Mouse (Mus musculus): Measurements from ENCODE around the gene Pafah1b1. TPM values are rescaled to one million over a fixed set of nuclear protein-coding genes. Genes with fewer than 3 reads are reported as not detected.

Pafah1b1 gene
- polyA plus RNA-seq, 1 experiment from 2014 or later = 44.9 TPM

Other genes with a start within 250 kb of the Pafah1b1 start
- 1.2 and 1.5 TPM in 2 replicates for gene Rap1gap2, start 113.8 kb downstream of the Pafah1b1 start, polyA plus RNA-seq (2015; fragmentation: Nextera tagmentation; extraction: Ambion mirVana)
- gene Ccdc92b, start 105.1 kb downstream of the Pafah1b1 start, polyA plus RNA-seq (2015; fragmentation: Nextera tagmentation; extraction: Ambion mirVana) = 0.33 and 0.53 TPM in 2 replicates
- gene Cluh, start 75.2 kb downstream of the Pafah1b1 start, polyA plus RNA-seq (2015; fragmentation: Nextera tagmentation; extraction: Ambion mirVana) = 17.7 and 18.9 TPM in 2 replicates
- gene Mettl16, start 46.2 kb upstream of the Pafah1b1 start, polyA plus RNA-seq (2015; fragmentation: Nextera tagmentation; extraction: Ambion mirVana) = 44.3 and 47.5 TPM in 2 replicates
- 3.0 and 3.1 TPM in 2 replicates for gene Mnt, start 106.2 kb upstream of the Pafah1b1 start, polyA plus RNA-seq (2015; fragmentation: Nextera tagmentation; extraction: Ambion mirVana)
- 3.4 and 4.2 TPM in 2 replicates for gene Sgsm2, start 172.4 kb upstream of the Pafah1b1 start, polyA plus RNA-seq (2015; fragmentation: Nextera tagmentation; extraction: Ambion mirVana)
- gene Tsr1, start 173.4 kb upstream of the Pafah1b1 start, polyA plus RNA-seq (2015; fragmentation: Nextera tagmentation; extraction: Ambion mirVana) = 32.3 and 34.3 TPM in 2 replicates
- gene Smg6, start 201.2 kb upstream of the Pafah1b1 start, polyA plus RNA-seq (2015; fragmentation: Nextera tagmentation; extraction: Ambion mirVana) = 15.6 and 17.0 TPM in 2 replicates
- gene Srr, start 201.3 kb upstream of the Pafah1b1 start, polyA plus RNA-seq (2015; fragmentation: Nextera tagmentation; extraction: Ambion mirVana) = 20.7 and 21.4 TPM in 2 replicates

All from lung, embryonic 16.5 days (tissue).